ENCODE assay signal across 17 mouse cellular contexts in genomic region chr4:145016669-145017068, GRCm38 (mm10).
DNase-seq lines count a peak whose midpoint lies in the region; ATAC-seq and TF ChIP-seq lines count a peak whose summit lies in the region.
"Had no signal": no experiment of that assay in that cellular context is flagged by ENCODE, and none has a peak within 500 bp of the region (broad histone marks: within the 10 kb centered on the region; RNA-seq: fewer than 3 reads in every experiment).

No protein-coding gene starts in this region.

- TF ChIP-seq EP300 in liver, postnatal 0 days (IDR thresholded peaks at IDR 0.05; ENCODE audit: low read depth), result no peak

- H3K4me2 ChIP-seq in liver, postnatal 0 days (ENCODE audit: low read depth, low read length), result no peak overlapping the region
- no peak overlapping the region for H3K4me2 ChIP-seq in liver, embryonic 11.5 days
- H3K4me2 ChIP-seq: forebrain, embryonic 13.5 days; heart, embryonic 12.5 days; hindbrain, embryonic 15.5 days had no signal

- no peak overlapping the region for H3K9ac ChIP-seq in liver, postnatal 0 days (replicated peaks)
- no peak overlapping the region for H3K9ac ChIP-seq in liver, embryonic 11.5 days (ENCODE audit: low read depth, low read length)
- H3K9ac ChIP-seq: forebrain, embryonic 13.5 days; forebrain, postnatal 0 days; heart, embryonic 12.5 days; hindbrain, embryonic 15.5 days had no signal

- peaks cover 14% of the 10 kb centered on the region for H3K36me3 ChIP-seq in liver, postnatal 0 days (replicated peaks; ENCODE audit: insufficient read depth, low read length)
- H3K36me3 ChIP-seq in liver, embryonic 11.5 days (ENCODE audit: control insufficient read depth, insufficient read depth, low read length), result peaks cover 9% of the 10 kb centered on the region; the same call in 1 of the 2 replicates

- ATAC-seq in liver, postnatal 0 days, result no peak
- ATAC-seq in liver, embryonic 11.5 days (replicated peaks; ENCODE audit: low FRiP score), result no peak
- ATAC-seq: forebrain, embryonic 13.5 days; forebrain, postnatal 0 days; intestine, embryonic 16.5 days had no signal

- H3K27me3 ChIP-seq in liver, postnatal 0 days (ENCODE audit: insufficient read depth, low read length), result no peaks in the 10 kb centered on the region
- H3K27me3 ChIP-seq in liver, embryonic 11.5 days (replicated peaks; ENCODE audit: control insufficient read depth, insufficient read depth, low read length), result no peaks in the 10 kb centered on the region
- H3K27me3 ChIP-seq: forebrain, embryonic 13.5 days; heart, embryonic 12.5 days; hindbrain, embryonic 15.5 days had no signal

- 59% methylated on average over 1 of the region's 1 CpGs for WGBS in liver, postnatal 0 days (ENCODE audit: insufficient replicate concordance)
- WGBS in liver, embryonic 11.5 days, result 79% methylated on average over 1 of the region's 1 CpGs

- TF ChIP-seq CTCF in liver, postnatal 0 days (IDR thresholded peaks at IDR 0.05; ENCODE audit: low read depth), result no peak

- H3K4me1 ChIP-seq in liver, postnatal 0 days (ENCODE audit: insufficient read depth), result peaks cover 36% of the 10 kb centered on the region
- no peaks in the 10 kb centered on the region for H3K4me1 ChIP-seq in liver, embryonic 11.5 days (replicated peaks; ENCODE audit: control insufficient read depth, insufficient read depth, low read length)
- H3K4me1 ChIP-seq: embryonic facial prominence, embryonic 10.5 days; forebrain, embryonic 13.5 days; hindbrain, embryonic 15.5 days had no signal

- no peaks in the 10 kb centered on the region for H3K9me3 ChIP-seq in liver, postnatal 0 days (ENCODE audit: low read length)
- H3K9me3 ChIP-seq in liver, embryonic 11.5 days (ENCODE audit: control insufficient read depth, low read length), result no peaks in the 10 kb centered on the region
- H3K9me3 ChIP-seq: embryonic facial prominence, embryonic 10.5 days; forebrain, embryonic 13.5 days; heart, embryonic 12.5 days; hindbrain, embryonic 15.5 days had no signal

- DNase-seq in adrenal gland, adult 2 months, result peak; percentile 39
- DNase-seq in adrenal gland, postnatal 4 days (ENCODE audit: low spot score in 2 of 2), result no peak
- DNase-seq in gastrocnemius, adult 18-20 months (ENCODE audit: low spot score), result peak; percentile 60
- DNase-seq in gastrocnemius, postnatal 10 days, result no peak
- no peak for DNase-seq in liver, postnatal 0 days
- DNase-seq in liver, embryonic 11.5 days (ENCODE audit: low spot score), result no peak
- DNase-seq in spleen, postnatal 36 days (ENCODE audit: low spot score in 2 of 2), result no peak
- DNase-seq: cerebellum, adult 18-20 months; cerebellum, adult 9-11 months; cerebellum, postnatal 36 days; forebrain, postnatal 0 days; heart, postnatal 36 days had no signal

- peak overlapping the region; percentile 70; the same call in 1 of the 2 replicates for H3K27ac ChIP-seq in liver, postnatal 0 days (ENCODE audit: low read depth)
- H3K27ac ChIP-seq in liver, embryonic 11.5 days (ENCODE audit: low read depth, low read length), result no peak overlapping the region
- H3K27ac ChIP-seq: embryonic facial prominence, embryonic 10.5 days; forebrain, embryonic 13.5 days; hindbrain, embryonic 15.5 days had no signal

- H3K4me3 ChIP-seq in liver, postnatal 0 days (ENCODE audit: low read depth, low read length), result no peak overlapping the region
- H3K4me3 ChIP-seq in liver, embryonic 11.5 days (ENCODE audit: low read depth, low read length), result no peak overlapping the region
- H3K4me3 ChIP-seq: embryonic facial prominence, embryonic 10.5 days; forebrain, embryonic 13.5 days; heart, embryonic 12.5 days; hindbrain, embryonic 15.5 days had no signal

Comparison
In these comparisons a context has a peak if more than half of its experiments do, and no peak if none do; other contexts are left out.
1. DNase-seq: peak in adrenal gland, adult 2 months (single experiment) and gastrocnemius, adult 18-20 months (single experiment); none in adrenal gland, postnatal 4 days (0 of 2), gastrocnemius, postnatal 10 days (single experiment), liver, postnatal 0 days (single experiment), liver, embryonic 11.5 days (single experiment) and spleen, postnatal 36 days (0 of 2).